Mouse (Mus musculus) thymus, adult 2 months (tissue): Measurements from ENCODE around the gene Dytn.

Source experiments
- CTCF ChIP-seq: fragments of 200-500 bp; IDR thresholded peaks from 2 replicates; pipeline ENCODE4 v1.5.1; 2012; ENCODE audit warnings: mild to moderate bottlenecking, control low read depth, low read length, moderate library complexity, borderline replicate concordance; ENCODE audit not compliant: control insufficient read depth, poor library complexity, insufficient read depth; ENCODE audit errors: extremely low read depth
- POLR2A ChIP-seq: fragments of 200-500 bp; IDR thresholded peaks from 2 replicates; pipeline ENCODE4 v1.6.1; 2012; ENCODE audit warnings: mild to moderate bottlenecking, low read length, control low read depth, moderate library complexity; ENCODE audit not compliant: control insufficient read depth, poor library complexity, insufficient read depth; ENCODE audit errors: extremely low read depth

- TF ChIP-seq POLR2A (no peak), CTCF (no peak)
These were observed at the start of gene Dytn for GRCm38 (mm10) chr1:63686827-63687226.
